Mouse (Mus musculus) lung, postnatal 0 days (tissue): Measurements from ENCODE around the gene Sfr1. TPM values are rescaled to one million over a fixed set of nuclear protein-coding genes. Genes with fewer than 3 reads are reported as not detected.
A peak's percentile ranks its signal among the peaks of the same experiment; 100 is the strongest.

Experiments
- ATAC-seq: fragments of 200-750 bp; cut with Nextera tagmentation; 2 replicates; pipeline ENCODE4 v1.8.0; 2017; ENCODE audit warnings: moderate library complexity
- DNase-seq: peaks from one replicate; pipeline ENCODE4 v3.0.0-alpha.2; 2016; ENCODE audit warnings: low spot score
- H3K27ac ChIP-seq: fragments of 300-500 bp; sonication (generic); 2 replicates; pipeline ENCODE4 v1.5.1; 2014; ENCODE audit warnings: antibody characterized with exemption, mild to moderate bottlenecking, low read length, mixed read lengths
- H3K27me3 ChIP-seq: fragments of 300-500 bp; sonication (generic); replicated peaks from 2 replicates; pipeline ENCODE4 v1.6.1; 2014; ENCODE audit warnings: low read length, mixed read lengths; ENCODE audit not compliant: insufficient read depth
- H3K36me3 ChIP-seq: fragments of 300-500 bp; sonication (generic); 2 replicates; pipeline ENCODE4 v1.6.1; 2014; ENCODE audit warnings: low read length, mixed read lengths; ENCODE audit not compliant: insufficient read depth
- H3K4me1 ChIP-seq: fragments of 300-500 bp; sonication (generic); 2 replicates; pipeline ENCODE4 v1.6.1; 2014; ENCODE audit warnings: antibody characterized with exemption, low read depth, low read length, mixed read lengths; ENCODE audit not compliant: insufficient read depth
- H3K4me2 ChIP-seq: fragments of 300-500 bp; sonication (generic); replicated peaks from 2 replicates; pipeline ENCODE4 v1.6.1; 2014; ENCODE audit warnings: low read depth, mild to moderate bottlenecking, low read length, moderate library complexity, mixed read lengths
- H3K4me3 ChIP-seq: fragments of 300-500 bp; sonication (generic); 2 replicates; pipeline ENCODE4 v1.5.1; 2014; ENCODE audit warnings: low read depth, low read length
- H3K9ac ChIP-seq: fragments of 300-500 bp; sonication (generic); replicated peaks from 2 replicates; pipeline ENCODE4 v1.6.1; 2014; ENCODE audit warnings: low read depth, mild to moderate bottlenecking
- H3K9me3 ChIP-seq: fragments of 300-500 bp; sonication (generic); 2 replicates; pipeline ENCODE4 v1.6.1; 2016; ENCODE audit warnings: low read length, mixed read lengths
- CTCF ChIP-seq: IDR thresholded peaks from 2 replicates; pipeline ENCODE4 v1.5.1; 2016; ENCODE audit warnings: antibody characterized with exemption, mild to moderate bottlenecking
- EP300 ChIP-seq: IDR thresholded peaks from 2 replicates; pipeline ENCODE4 v1.6.1; 2016; ENCODE audit warnings: antibody characterized with exemption, mild to moderate bottlenecking, control low read depth
- WGBS: fragments of 180-500 bp; shearing (Covaris S2); extraction: QIAGEN DNeasy Blood & Tissue Kit; methylation state at CpG from one replicate; pipeline ENCODE4 v1.1.7; 2014; 5-methylcytosine and 5-hydroxymethylcytosine counted together
- polyA plus RNA-seq: library from polyadenylated mRNA; unstranded; fragments of >200 nt; fragmentation: Nextera tagmentation; extraction: Ambion mirVana; gene quantifications from 2 replicates; pipeline ENCODE4 v1.2.1, GENCODE M21; 2015

The Sfr1 gene
- polyA plus RNA-seq, 1 experiment from 2014 or later = 166 TPM

GRCm38 (mm10) chr19:47731931-47732330, 449 bp downstream of the Sfr1 start:
- Histone ChIP-seq H3K36me3 (peaks cover 10% of the 10 kb centered on the region; the same call in 1 of the 2 replicates), H3K4me3 (peak overlapping the region; percentile 75), H3K27ac (peak overlapping the region; percentile 98), H3K4me1 (peaks cover 5% of the 10 kb centered on the region), H3K27me3 (no peaks in the 10 kb centered on the region), H3K4me2 (peak overlapping the region; percentile 50), H3K9ac (peak overlapping the region; percentile 51), H3K9me3 (no peaks in the 10 kb centered on the region)
- no peak for ATAC-seq
- TF ChIP-seq CTCF = no peak
- no peak for TF ChIP-seq EP300
- WGBS = 1% methylated on average over 12 of the region's 15 CpGs
- DNase-seq = peak; percentile 88

DNA sequence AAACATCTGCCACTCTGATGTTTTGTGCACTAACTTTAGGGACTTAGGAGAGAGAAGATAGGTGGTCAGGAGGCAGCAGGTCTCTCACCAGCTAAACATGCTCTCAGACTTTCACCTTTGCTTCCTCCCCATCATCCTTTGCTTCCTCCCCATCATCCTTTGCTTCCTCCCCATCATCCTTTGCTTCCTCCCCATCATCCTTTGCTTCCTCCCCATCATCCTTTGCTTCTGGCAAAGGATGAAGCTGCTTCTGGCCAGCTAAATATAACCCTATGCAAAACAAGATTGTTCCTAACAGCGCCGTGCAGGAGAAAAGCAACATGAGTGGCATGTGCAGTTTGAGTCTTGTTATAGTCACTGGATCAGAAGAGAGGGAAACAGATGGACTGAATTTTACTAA, 15.6 kb downstream of the Sfr1 start:
- no peak overlapping the region for H3K9ac ChIP-seq
- H3K4me3 ChIP-seq = no peak overlapping the region
- no peak for ATAC-seq
- no peaks in the 10 kb centered on the region for H3K9me3 ChIP-seq
- 96% methylated on average over 2 of the region's 2 CpGs for WGBS
- H3K27me3 ChIP-seq = no peaks in the 10 kb centered on the region
- H3K4me2 ChIP-seq = no peak overlapping the region
- TF ChIP-seq CTCF (no peak), EP300 (no peak)
- H3K4me1 ChIP-seq = no peaks in the 10 kb centered on the region
- DNase-seq = no peak
- no peaks in the 10 kb centered on the region for H3K36me3 ChIP-seq
- no peak overlapping the region for H3K27ac ChIP-seq

DNA sequence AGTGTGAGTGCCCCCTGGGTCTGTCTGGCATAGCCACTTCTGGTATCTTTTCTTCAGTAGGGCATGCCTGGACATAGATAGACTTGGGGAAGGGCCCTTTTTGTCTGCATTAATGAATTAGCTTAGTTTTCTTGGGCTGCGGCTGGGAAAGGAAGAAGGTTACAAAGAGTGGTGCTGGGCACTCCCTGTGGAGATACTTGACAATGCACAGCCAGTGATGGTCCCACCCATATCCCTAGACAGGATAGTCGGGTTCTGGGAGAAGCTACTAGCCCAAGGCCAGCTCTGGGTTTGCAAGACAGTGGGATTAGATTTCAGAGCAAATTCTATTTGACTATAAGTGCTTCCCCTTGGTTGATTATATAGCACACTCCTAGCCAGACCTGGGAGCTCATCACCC, 17.5 kb downstream of the Sfr1 start:
- Histone ChIP-seq H3K4me1 (no peaks in the 10 kb centered on the region), H3K36me3 (no peaks in the 10 kb centered on the region), H3K27ac (no peak overlapping the region), H3K4me2 (no peak overlapping the region), H3K9ac (no peak overlapping the region), H3K9me3 (no peaks in the 10 kb centered on the region), H3K27me3 (no peaks in the 10 kb centered on the region), H3K4me3 (no peak overlapping the region)
- DNase-seq (no peak), ATAC-seq (no peak)
- TF ChIP-seq CTCF (no peak), EP300 (no peak)
- 83% methylated on average over 2 of the region's 2 CpGs for WGBS

DNA sequence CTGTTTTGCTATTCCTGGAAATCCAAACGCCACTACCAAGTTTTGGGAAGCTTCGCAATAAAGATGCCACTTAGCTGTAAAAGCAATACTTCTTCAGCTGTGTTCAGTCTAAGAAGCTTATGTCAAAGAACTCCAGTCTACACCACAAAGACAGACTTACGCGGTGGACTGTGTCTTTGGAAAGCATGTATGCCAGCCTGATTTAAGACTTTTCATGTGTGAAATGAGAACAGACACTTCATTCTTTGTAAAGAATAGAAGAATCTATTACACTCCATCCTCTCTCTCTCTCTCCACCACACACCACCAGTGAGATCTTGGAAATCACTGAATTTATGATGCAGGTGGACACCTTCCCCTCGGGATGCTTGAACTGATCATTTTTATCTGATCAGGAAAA, 18.9 kb downstream of the Sfr1 start:
- Histone ChIP-seq H3K4me3 (no peak overlapping the region), H3K27me3 (no peaks in the 10 kb centered on the region), H3K9me3 (no peaks in the 10 kb centered on the region), H3K36me3 (no peaks in the 10 kb centered on the region), H3K27ac (no peak overlapping the region), H3K4me2 (no peak overlapping the region), H3K9ac (no peak overlapping the region), H3K4me1 (no peaks in the 10 kb centered on the region)
- WGBS = 82% methylated on average over 5 of the region's 5 CpGs
- ATAC-seq (no peak), DNase-seq (no peak)
- no peak for TF ChIP-seq CTCF
- TF ChIP-seq EP300 = no peak

GRCm38 (mm10) chr19:47752456-47752855, 21.0 kb downstream of the Sfr1 start:
- TF ChIP-seq CTCF (no peak), EP300 (no peak)
- H3K9ac ChIP-seq = no peak overlapping the region
- ATAC-seq = no peak
- no peaks in the 10 kb centered on the region for H3K27me3 ChIP-seq
- no peaks in the 10 kb centered on the region for H3K9me3 ChIP-seq
- no peaks in the 10 kb centered on the region for H3K4me1 ChIP-seq
- H3K4me3 ChIP-seq = no peak overlapping the region
- H3K4me2 ChIP-seq = no peak overlapping the region
- 63% methylated on average over 9 of the region's 9 CpGs for WGBS
- no peaks in the 10 kb centered on the region for H3K36me3 ChIP-seq
- DNase-seq = no peak
- H3K27ac ChIP-seq = no peak overlapping the region

- Histone ChIP-seq H3K4me1 (no peaks in the 10 kb centered on the region), H3K9ac (no peak overlapping the region), H3K27me3 (no peaks in the 10 kb centered on the region), H3K4me2 (no peak overlapping the region), H3K36me3 (no peaks in the 10 kb centered on the region), H3K27ac (no peak overlapping the region), H3K4me3 (no peak overlapping the region), H3K9me3 (no peaks in the 10 kb centered on the region)
- no peak for ATAC-seq
- DNase-seq = no peak
- TF ChIP-seq CTCF (no peak), EP300 (no peak)
- WGBS = 68% methylated on average over 4 of the region's 4 CpGs
Observed at GRCm38 (mm10) chr19:47753921-47754320, 22.4 kb downstream of the Sfr1 start.

- no peak for ATAC-seq
- Histone ChIP-seq H3K4me2 (no peak overlapping the region), H3K27ac (no peak overlapping the region), H3K27me3 (no peaks in the 10 kb centered on the region), H3K4me1 (no peaks in the 10 kb centered on the region), H3K4me3 (no peak overlapping the region), H3K36me3 (no peaks in the 10 kb centered on the region), H3K9ac (no peak overlapping the region), H3K9me3 (no peaks in the 10 kb centered on the region)
- TF ChIP-seq CTCF = no peak
- no peak for TF ChIP-seq EP300
- 84% methylated on average over 9 of the region's 9 CpGs for WGBS
- DNase-seq = no peak
Observed at GRCm38 (mm10) chr19:47754931-47755330, 23.4 kb downstream of the Sfr1 start.
